Mouse (Mus musculus): Measurements from ENCODE around the gene C1qa.

- TF ChIP-seq CTCF (IDR thresholded peaks at IDR 0.05; ENCODE audit: control insufficient read depth, insufficient read depth, low read length) (no peak), POLR2A (IDR thresholded peaks at IDR 0.05; ENCODE audit: borderline replicate concordance, control insufficient read depth, low read depth, low read length) (no peak)
Observed at GRCm38 (mm10) chr4:136891115-136891514, 7.5 kb downstream of the C1qa start.
